Mouse (Mus musculus) liver, postnatal 0 days (tissue): ENCODE results near the gene Drosha.

Source experiments
- CTCF ChIP-seq: sonication (generic); IDR thresholded peaks from 2 replicates; pipeline ENCODE4 v1.5.1; 2016; ENCODE audit warnings: antibody characterized with exemption, low read depth
- EP300 ChIP-seq: IDR thresholded peaks from 2 replicates; pipeline ENCODE4 v1.6.1; 2016; ENCODE audit warnings: antibody characterized with exemption, low read depth, mild to moderate bottlenecking

- TF ChIP-seq CTCF, result no peak
- no peak for TF ChIP-seq EP300
Observed at GRCm38 (mm10) chr15:12789406-12789867, 35.2 kb upstream of the Drosha start.
